Mouse (Mus musculus) cerebellum, adult 8-10 months (tissue): ENCODE data around the gene Rnh1.

Experiments used
- DNase-seq: peaks from one replicate; pipeline ENCODE4 v3.0.0; 2022

The Rnh1 gene

DNA sequence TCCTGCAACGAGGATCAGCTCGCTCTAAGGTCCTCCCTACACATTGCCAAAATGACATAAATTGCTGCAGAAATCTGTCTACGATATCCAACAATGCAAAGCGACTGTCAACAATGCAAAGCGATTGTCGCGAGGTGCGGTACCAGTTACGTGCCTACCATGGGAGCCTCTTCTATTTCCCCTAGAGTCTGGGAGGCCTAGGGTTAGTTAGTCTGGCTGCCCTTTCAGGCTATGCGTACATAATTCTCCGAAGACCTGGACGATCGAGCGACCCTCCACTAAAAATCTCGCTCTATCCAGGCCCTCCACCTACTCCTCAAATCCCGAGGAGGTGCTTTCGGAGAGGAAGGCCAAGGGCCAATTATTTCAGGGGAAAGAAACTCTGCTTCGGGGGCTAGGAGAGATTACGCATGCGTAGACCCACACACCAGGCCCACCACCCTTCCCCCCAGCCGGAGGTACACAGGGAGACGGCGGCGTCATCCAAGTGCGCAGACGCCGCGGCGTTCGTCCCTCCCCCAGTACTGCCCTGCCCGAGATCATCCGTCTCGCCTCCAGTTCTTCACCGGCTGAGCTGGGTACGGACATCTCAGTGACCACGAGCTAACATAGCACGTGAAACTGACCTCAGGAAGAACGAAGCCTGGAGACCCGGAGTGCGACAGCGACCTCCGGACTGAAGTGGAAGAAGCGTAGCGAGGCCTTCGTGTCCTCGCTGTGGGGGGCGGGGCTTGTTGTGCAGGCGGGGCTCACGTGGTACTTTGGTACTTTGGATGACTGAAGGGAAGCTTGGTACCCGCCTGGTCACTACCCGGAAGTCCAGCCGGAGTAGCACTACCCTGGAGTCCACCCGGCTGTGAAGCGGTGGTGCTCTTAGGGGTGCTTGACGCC is at the start of gene Rnh1:
Rnh1 (minus strand) TSS at position 742 of the 891 bp plus-strand sequence.
- DNase-seq: peak; percentile 88

DNA sequence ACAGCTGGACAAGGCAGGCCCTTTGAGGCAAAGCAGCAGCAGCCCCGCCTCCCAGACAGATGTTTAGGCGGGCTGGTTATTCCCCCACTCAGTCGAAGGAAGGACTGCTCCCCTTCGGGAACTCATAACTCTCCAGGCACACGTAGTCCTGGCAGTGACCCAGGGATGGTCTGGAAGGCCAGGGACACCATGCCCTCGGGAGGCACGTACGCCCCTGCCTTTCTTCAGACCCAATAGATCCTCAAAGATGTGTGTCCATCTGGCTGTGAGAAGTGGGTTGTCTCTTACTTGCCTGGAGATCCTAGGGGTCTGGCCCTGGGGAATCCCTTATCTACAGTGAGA is 49.4 kb upstream of the Rnh1 start:
- no peak for DNase-seq

DNA sequence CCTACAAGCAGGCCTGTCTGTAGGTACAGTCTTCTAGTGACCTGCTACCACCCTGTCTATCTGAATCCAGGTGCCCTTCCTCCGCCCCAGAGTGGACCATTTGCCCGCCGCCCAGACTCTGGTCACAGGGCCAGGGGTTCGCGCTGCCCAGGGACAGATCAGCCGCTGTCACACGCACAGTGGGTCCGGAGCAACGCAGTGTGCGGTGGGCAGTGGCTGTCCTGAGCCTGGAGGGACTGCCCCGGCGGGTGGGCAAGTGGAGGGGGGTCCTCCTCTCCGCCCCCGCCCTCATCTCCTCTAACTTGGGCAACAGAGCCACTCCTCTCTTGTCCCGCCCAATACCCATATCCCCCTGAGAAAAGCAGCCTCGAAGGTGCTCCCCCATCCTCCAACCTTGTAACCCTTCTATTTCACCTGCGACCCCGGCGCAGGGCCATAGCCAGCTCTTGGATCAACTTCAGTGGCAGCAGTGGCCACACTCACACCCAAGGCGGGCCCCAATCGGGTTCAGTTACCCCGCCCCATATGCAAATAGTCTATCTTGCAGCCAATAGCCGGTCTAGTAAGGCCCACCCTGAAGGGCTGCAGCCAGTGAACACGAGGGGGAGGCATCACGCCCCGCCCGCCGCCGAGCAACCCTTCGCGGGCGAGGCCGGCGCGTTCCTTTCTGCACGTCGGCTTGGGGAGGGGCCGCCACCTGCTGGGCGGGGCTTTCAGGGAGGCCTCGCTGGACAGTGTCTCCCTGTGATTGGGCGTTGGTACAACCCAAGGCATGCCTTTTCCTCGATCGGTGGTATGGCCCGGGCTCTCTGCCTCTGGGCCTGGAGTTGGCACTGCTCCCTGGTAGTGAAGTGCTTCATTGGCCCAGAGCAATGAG is 48.8 kb upstream of the Rnh1 start:
- DNase-seq: peak; percentile 85

DNA sequence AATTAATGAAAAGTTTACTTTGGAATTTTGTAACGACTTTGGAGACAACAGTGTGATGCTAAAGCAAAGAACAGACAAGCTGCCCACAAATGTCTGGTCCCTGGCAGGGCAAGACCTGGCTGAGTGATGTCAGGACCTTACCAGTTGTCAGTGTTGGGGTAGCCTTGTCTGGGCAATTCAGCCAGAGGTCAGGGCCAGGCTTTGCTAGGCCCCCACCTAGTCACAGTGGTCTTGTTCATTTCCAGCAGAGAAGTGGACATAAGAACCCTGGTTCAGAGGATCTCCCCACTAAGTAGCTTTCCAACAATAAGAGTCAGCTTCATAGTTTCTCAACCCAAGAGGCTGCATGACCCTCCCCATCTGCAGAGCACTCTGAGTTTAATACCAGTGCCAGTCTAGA is 47.7 kb upstream of the Rnh1 start:
- DNase-seq: no peak

DNA sequence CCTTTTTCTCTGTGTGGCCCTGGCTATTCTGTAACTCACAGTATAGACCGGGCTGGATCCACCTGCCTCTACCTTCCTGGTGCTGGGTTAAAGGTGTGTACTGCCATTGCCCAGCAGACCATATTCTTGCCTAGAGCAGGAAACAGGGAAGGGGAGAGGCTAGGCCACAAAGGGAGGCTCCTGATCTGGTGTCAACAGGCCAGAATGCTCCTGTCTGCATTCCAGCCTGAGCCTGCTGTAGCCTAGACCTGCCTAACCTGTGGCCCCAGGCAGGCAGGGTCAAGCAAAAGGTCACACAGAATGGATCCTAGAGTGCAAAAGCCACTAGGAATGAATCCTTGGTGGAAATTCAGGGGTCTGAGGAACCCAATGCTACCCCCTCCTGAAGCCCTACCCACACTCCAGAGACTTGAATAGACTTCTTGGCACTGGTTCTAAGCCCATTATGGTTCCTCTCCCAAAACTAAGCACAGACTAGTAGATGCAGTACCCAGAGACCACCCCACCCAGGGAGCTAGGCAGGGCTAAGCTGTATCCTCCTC is 47.0 kb upstream of the Rnh1 start:
- no peak for DNase-seq

DNA sequence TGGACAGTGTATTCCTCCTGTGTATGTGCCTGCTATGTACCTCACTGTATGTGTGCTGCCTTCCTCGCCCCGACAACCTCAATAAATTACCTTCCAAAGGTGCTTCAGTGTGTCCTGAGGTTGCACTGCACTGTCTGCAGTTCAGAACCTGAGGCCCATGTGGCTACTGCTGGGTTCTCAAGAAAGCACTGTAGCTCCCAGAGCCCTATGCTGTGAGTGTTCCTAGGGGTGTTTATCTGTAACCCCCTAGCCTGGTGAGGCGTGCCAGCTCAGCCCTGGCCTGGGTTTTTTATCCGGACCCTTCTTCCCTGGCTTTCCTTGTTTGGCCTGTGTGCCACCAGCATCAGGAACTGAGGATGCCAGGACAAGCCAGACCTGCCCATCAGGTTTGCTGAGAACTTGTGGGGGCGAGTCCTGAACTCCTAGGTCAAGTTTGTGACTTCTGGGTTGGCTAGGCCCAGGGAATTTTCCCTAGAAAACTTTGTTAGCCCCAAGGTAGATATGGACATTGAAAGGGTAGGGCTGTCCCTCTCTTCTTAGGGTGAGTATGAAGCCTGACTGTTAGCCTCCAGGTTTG is 46.0 kb upstream of the Rnh1 start:
- DNase-seq: no peak

DNA sequence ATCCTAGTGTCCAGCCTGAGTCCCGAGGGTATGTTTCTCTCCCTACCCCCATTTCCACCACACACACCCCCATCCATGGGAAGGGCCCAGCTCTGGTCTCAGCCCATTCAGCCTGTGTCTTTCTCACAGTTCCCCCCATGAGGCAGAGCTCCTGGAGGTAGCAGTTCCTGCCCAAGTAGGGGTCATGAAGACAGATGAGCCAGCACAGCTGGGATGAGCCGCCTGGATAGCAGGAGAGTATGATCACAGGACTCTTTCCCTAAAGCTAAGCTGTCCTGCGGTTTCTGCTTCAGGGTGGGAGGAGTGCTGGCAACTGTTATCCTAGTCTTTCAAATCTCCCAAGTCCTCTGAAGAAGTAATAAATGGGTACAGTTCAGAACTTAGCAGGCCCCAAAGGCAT is 45.5 kb upstream of the Rnh1 start:
- no peak for DNase-seq

DNA sequence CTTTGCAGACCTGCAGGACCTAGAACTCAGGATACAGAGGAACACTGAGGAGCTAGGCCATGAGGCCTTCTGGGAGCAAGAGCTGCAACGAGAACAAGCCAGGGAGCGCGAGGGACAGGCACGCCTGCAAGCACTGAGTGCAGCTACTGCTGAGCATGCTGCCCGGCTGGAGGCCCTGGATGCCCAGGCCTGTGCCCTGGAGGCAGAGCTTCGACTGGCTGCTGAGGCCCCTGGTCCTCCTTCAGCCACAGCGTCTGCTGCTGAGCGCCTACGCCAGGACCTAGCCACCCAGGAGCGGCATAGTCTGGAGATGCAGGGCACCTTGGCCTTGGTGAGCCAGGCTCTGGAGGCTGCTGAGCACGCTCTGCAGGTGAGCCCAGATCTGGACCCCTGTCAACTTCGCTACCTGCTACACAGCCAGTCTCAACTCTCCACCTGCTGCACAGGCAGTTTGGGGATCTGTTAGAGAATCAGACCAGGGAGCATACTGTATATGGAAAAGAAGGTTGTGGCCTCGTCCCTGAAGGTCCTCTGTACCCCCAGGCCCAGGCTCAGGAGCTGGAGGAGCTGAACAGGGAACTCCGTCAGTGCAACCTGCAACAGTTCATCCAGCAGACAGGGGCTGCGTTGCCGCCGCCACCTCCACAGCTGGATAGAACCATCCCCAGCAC is 44.8 kb upstream of the Rnh1 start:
- DNase-seq: no peak

DNA sequence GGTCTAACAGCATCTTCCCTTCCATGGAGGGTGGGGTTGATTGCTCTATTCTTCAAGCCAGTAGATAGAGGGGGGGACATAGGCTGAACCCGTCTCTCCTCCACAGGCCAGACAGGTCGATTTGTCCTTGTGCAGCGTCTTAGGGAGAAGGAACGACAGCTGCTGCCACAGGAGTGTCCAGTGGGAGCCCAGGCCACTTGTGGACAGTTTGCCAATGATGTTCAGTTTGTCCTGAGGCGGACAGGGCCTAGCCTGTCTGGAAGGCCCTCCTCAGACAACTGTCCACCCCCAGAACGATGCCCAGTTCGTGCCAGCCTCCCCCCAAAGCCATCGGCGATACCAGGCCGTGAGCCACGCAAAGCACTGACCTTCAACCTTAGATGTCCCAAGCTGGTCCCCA is 44.2 kb upstream of the Rnh1 start:
- no peak for DNase-seq

DNA sequence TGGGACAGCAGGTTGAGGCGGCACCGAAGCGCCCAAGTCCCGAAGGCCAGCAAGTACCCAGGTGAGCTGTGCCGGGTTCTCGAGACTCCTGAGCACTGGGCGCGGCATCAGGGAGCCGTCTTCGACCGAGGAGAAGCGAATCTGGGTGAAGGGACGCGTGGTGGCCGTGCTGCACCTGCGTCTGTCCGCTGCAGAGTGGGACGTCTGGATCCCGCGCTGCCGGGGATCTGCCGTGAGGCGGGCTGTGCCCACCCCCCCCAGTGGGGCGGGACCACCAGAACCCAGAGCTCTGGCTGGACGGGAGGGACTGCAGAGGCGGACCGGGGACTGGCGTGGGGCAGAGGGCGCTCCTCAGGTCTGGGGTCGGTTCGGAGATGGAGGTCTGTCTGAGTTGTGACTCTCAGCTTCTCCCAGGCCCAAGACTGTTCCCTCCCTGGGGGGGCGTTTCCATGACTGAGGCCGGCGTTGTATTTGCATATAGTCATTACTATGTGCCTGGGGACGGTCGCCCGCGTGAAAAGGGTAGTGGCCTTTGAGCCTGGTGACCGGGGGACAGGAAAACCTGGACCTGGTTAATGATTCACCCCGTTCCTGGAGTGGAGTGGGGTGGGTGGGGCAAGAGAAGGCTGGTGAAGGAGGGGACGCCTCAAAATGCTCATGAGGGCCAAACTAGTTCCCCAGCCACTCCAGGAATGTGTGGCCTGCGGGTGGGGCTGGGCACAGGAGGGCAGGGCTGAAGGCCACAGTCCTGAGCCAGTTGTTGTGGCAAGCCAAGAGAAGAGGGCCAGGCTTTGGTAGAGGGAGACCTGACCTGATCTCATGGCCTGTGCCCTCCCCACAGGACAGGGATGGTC is 43.5 kb upstream of the Rnh1 start:
- DNase-seq: no peak

DNA sequence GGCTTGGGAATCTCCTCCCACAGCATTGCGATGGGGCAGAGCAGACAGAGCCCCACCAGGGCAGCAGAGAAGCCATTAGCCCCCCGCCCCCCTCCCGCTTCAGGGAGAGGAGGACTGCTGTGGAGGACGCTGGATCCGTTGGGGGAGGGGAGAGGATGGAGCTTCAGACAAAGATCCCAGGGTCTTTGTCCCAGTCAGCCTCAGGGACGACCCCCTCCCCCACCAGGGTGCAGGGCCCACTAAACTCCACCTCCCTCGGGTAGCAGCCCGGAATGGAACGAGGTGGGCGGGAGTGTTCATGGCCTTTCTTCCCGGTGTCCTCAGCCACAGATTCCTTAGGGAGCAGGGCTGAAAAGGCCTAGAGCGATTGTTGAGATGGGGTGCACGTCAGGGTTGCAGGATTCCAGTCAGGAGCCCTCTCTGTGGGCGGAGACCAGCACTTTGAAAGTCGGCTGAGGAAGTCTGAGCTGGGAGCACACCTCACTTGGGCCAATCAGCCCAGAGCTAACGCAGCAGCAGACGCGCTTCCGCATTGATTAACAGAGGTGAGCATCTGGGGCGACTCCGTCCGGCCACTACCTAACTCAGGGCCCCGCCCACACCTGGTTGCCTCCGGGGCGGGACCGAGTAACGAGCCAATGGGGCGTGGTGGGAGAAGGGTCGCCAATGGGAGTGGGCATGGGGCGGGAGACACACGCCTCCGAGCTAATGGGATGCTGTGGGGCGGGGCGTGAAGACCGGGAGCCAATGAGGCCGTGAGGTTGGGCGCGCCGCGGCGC is 42.6 kb upstream of the Rnh1 start, which contains the start of gene Rassf7:
Rassf7 (plus strand) TSS at position 760 of the 779 bp plus-strand sequence.
- peak; percentile 82 for DNase-seq

DNA sequence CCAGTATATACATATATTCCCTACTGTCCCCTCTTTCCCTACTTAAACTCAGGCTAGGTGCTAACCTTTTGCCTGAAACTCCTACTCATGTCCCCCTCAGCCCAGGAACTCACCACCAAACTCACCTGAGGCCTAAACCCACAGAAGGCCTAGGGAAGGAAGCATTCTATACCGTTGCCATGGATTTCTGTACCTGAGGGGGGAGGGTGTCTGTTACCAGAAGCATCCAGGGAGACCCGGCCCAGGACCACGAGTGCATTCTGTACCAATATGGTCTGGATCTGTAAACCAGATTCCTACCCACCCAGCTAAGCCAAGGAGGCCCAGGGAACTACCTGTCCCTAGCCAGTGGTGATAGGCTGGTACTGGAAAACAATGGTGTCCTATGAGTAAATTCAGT is 41.7 kb upstream of the Rnh1 start:
- DNase-seq: no peak

DNA sequence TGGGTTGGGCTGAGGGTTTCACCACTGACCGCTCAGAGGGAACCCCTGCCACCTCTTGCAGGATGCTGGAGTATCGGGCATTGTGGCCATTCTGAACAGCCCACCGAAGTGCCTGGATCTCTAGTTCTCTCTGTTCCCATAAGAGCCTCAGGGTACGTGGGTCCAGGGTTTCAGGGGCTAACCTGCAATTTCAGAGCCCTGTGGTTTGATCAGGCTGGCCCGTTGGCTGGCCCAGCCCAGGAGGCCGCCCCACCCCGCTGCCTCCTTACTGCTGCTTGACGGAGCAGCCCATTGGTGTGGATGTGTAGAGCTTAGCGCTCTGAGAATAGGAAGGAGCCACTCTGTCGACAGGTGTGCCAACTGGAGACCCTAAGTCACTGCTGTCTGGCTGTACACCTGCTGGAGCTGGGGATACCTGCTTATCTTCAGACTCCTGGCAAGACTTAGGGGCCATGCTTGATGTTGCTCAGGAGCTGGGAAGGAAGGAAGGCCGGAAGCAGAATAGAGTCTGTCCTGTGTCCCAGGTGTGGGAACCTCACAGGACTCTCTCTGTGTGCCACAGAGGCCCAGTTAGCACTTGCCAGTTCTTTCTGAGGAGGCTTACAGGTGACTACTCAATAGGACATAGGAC is 41.1 kb upstream of the Rnh1 start, which contains the start of gene Lmntd2:
Lmntd2 (minus strand) TSS at position 476 of the 631 bp plus-strand sequence.
- DNase-seq: no peak

DNA sequence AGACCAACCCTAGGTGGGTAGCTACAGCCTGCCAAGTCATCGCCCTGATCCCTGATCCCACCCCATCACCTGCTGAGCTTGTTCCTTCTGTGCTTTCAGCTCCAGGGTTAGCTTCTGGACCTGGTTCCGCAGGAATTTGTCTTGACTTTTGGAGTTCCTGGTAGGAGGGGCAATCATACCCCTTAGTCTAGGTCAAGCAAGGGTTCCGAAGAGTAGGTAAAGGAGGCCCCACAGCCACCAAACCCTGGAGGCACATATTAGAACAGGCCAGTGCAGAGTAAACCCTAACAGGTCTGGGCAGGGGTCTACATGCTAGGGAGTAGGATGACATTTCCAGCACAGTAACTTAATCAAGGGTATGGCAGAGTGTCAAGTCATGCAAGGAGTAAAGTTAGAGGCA is 40.5 kb upstream of the Rnh1 start:
- DNase-seq: no peak

DNA sequence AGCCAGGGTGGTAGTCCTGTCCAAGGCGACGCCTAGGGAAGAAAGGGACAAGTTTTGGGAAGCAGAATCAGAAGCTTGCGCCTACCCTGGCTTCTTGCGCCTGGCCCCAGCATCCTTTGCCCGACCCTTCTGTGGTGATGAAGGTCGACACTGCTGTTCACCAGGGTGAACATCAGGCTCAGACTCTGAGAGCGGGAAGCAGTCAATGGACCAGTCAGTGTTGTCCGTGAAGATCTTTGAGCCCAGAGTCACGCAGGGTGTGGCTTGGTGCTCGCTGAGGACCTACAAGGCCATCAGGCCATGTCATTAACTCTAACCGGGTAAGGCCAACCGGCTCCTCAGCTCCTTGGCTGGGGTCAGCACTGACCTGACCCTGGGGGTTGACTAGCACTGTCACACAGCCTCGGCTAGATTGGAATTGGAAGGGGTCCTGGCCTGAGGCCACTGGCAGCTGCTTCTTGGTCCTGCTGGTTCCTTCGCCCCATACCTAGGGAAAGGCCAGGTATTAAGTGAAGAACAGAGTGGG is 38.0 kb upstream of the Rnh1 start:
- no peak for DNase-seq

DNA sequence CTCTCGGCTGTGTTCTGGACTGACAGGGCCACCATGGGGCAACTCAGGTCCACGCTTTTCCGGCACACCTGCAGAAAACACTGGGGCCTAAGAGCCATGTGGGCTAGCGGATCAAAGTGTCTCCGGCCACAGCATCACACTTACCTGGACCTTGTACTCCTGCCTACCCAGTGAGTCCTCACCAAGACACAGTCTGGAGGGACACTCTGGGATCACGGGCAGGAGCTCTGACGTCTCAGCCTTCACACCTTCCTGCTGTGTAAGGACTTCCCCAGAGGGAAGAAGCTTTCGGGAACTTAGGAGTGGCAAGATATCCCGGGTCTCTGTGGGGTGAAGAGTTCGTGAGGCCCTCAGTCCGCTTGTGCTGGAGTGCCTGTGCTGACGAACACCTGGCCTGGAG is 37.5 kb upstream of the Rnh1 start:
- DNase-seq: no peak

DNA sequence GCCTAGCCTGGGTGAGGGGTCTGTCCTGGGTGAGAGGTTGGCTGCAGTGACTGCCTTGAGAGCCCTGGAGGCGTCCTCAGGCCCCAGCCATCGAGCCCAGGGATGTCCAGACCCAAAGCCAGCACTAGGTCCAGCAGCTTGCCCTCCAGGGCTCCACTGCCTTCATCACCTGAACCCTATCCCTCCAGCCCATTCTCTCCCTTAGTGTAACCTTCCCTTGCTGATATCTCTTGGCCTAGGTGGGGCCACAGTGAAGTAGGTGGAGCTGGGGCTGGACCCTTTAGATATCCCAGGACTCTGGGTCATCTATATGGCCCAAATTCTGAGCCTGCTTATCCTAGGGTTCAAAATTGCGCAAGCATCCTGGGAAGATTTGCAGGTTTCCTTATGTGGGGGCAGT is 36.9 kb upstream of the Rnh1 start:
- no peak for DNase-seq

DNA sequence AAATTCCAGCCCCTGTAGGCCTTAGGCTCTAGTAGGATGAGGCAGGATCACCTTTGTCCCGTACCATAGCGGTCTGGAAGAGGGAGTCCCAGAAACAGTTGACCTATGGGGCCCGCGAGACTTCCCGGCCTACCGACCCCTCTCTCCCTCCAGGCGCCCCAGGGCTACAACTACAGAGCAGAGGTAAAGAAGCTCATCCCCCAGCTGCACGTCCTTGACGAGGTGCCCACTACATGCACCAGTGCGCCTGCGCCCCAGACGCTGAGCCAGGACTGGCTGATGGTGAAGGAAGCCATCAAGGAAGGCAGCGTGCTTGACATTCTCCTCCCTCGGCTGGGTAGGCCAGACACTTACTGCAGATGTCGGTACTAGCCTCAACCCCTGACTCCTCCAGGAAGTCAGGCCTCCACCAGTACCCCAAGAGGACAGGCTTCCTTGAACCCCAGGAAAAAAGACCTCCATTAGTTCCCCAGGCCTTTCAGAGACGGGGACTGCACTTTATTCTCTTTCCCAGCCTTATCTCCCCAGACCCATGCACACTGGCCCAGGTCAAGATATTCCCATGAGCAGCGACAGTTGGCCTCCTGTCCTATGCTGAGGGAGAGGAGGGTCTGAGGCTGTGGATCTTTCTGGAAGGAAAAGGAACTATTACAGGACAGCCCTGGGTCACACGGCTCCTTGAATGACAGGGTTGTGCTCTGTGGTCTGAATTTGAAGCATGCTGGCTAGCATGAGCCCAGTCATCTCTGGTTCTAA is 33.7 kb upstream of the Rnh1 start:
- DNase-seq: no peak

DNA sequence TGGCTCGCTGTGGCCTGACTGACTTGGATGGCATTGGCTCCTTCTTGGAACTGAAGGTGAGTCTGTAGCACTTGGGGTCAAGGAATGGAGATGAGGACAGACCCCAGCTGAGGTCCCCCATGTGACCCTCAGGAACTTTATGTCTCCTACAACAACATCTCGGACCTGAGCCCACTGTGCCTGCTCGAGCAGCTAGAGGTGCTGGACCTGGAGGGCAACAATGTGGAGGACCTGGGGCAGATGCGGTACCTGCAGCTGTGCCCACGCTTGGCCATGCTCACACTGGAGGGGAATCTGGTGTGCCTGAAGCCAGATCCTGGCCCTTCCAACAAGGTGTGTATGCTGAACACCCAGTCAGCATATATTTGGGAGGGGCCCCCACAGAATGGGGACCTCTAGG is 32.8 kb upstream of the Rnh1 start:
- no peak for DNase-seq
